Mouse (Mus musculus) heart, embryonic 13.5 days (tissue): Measurements from ENCODE around the gene Sdhaf2. TPM values are rescaled to one million over a fixed set of nuclear protein-coding genes. Genes with fewer than 3 reads are reported as not detected.
A peak's percentile ranks its signal among the peaks of the same experiment; 100 is the strongest.

Experiments
- ATAC-seq: fragments of 200-750 bp; cut with Nextera tagmentation; 2 replicates; pipeline ENCODE4 v1.8.0; 2017; ENCODE audit warnings: moderate TSS enrichment; ENCODE audit not compliant: insufficient number of reproducible peaks, low FRiP score, low TSS enrichment; ENCODE audit errors: extremely low read depth
- H3K27ac ChIP-seq: fragments of 300-500 bp; sonication (generic); replicated peaks from 2 replicates; pipeline ENCODE4 v1.5.1; 2015; ENCODE audit warnings: moderate library complexity, mild to moderate bottlenecking, inconsistent platforms
- H3K27me3 ChIP-seq: fragments of 300-500 bp; sonication (generic); replicated peaks from 2 replicates; pipeline ENCODE4 v1.6.1; 2015; ENCODE audit warnings: mild to moderate bottlenecking, inconsistent platforms
- H3K36me3 ChIP-seq: fragments of 300-500 bp; sonication (generic); 2 replicates; pipeline ENCODE4 v1.6.1; 2015; ENCODE audit warnings: mild to moderate bottlenecking, inconsistent platforms
- H3K4me1 ChIP-seq: fragments of 300-500 bp; sonication (generic); 2 replicates; pipeline ENCODE4 v1.6.1; 2015; ENCODE audit warnings: inconsistent platforms
- H3K4me2 ChIP-seq: fragments of 300-500 bp; sonication (generic); 2 replicates; pipeline ENCODE4 v1.6.1; 2015; ENCODE audit warnings: inconsistent platforms, mild to moderate bottlenecking, moderate library complexity
- H3K4me3 ChIP-seq: fragments of 300-500 bp; sonication (generic); 2 replicates; pipeline ENCODE4 v1.5.1; 2015; ENCODE audit warnings: moderate library complexity, mild to moderate bottlenecking, inconsistent platforms
- H3K9ac ChIP-seq: fragments of 300-500 bp; sonication (generic); 2 replicates; pipeline ENCODE4 v1.6.1; 2015; ENCODE audit warnings: inconsistent platforms, mild to moderate bottlenecking, moderate library complexity
- H3K9me3 ChIP-seq: fragments of 300-500 bp; sonication (generic); 2 replicates; pipeline ENCODE4 v1.6.1; 2016; ENCODE audit warnings: inconsistent platforms
- WGBS: fragments of 180-500 bp; shearing (Covaris S2); methylation state at CpG from one replicate; pipeline ENCODE4 v1.1.7; 2015; ENCODE audit warnings: mixed read lengths; 5-methylcytosine and 5-hydroxymethylcytosine counted together
- polyA plus RNA-seq: library from polyadenylated mRNA; unstranded; fragments of >200 nt; fragmentation: Nextera tagmentation; extraction: Ambion mirVana; gene quantifications from 2 replicates; pipeline ENCODE4 v1.2.1, GENCODE M21; 2015

Gene Sdhaf2
- polyA plus RNA-seq, 1 experiment from 2014 or later: 52.4 TPM

GRCm38 (mm10) chr19:10539454-10539853, 13.5 kb upstream of the Sdhaf2 start:
- no peaks in the 10 kb centered on the region for H3K4me1 ChIP-seq
- ATAC-seq: no peak
- no peak overlapping the region for H3K4me3 ChIP-seq
- no peaks in the 10 kb centered on the region for H3K9me3 ChIP-seq
- H3K9ac ChIP-seq: no peak overlapping the region
- H3K27ac ChIP-seq: no peak overlapping the region
- no peak overlapping the region for H3K4me2 ChIP-seq
- peaks cover 94% of the 10 kb centered on the region for H3K36me3 ChIP-seq
- 74% methylated on average over 5 of the region's 5 CpGs for WGBS
- no peaks in the 10 kb centered on the region for H3K27me3 ChIP-seq

- ATAC-seq: no peak
- no peak overlapping the region for H3K4me3 ChIP-seq
- H3K9ac ChIP-seq: no peak overlapping the region
- H3K4me2 ChIP-seq: no peak overlapping the region
- WGBS: 97% methylated on average over 1 of the region's 1 CpGs
- H3K27me3 ChIP-seq: no peaks in the 10 kb centered on the region
- H3K36me3 ChIP-seq: peaks cover 75% of the 10 kb centered on the region
- no peaks in the 10 kb centered on the region for H3K9me3 ChIP-seq
- peaks cover 20% of the 10 kb centered on the region for H3K4me1 ChIP-seq
- no peak overlapping the region for H3K27ac ChIP-seq
Observed at GRCm38 (mm10) chr19:10530082-10530481, 4.1 kb upstream of the Sdhaf2 start.

- peak within 1 kb of the TSS; percentile 72 for H3K4me3 ChIP-seq
- H3K36me3 ChIP-seq: peaks cover 38% of the 10 kb centered on the region
- peak within 1 kb of the TSS; percentile 79 for H3K4me2 ChIP-seq
- peaks cover 38% of the 10 kb centered on the region for H3K4me1 ChIP-seq
- under 1% methylated on average over 82 of the region's 93 CpGs for WGBS
- peak; percentile 91 for ATAC-seq
- peak within 1 kb of the TSS; percentile 93 for H3K9ac ChIP-seq
- H3K27me3 ChIP-seq: no peaks in the 10 kb centered on the region
- peak within 1 kb of the TSS; percentile 95 for H3K27ac ChIP-seq
- no peaks in the 10 kb centered on the region for H3K9me3 ChIP-seq
Observed at GRCm38 (mm10) chr19:10525106-10525901, 638 bp downstream of the Sdhaf2 start, which contains the start of gene Cpsf7. Gene Cpsf7 (plus strand): TSS chr19:10525266.

GRCm38 (mm10) chr19:10524784-10525105, 1.2 kb downstream of the Sdhaf2 start:
- WGBS: under 1% methylated on average over 19 of the region's 19 CpGs
- no peaks in the 10 kb centered on the region for H3K27me3 ChIP-seq

GRCm38 (mm10) chr19:10523483-10524080, 2.4 kb downstream of the Sdhaf2 start:
- no peaks in the 10 kb centered on the region for H3K9me3 ChIP-seq
- peak overlapping the region; percentile 72; the same call in 1 of the 2 replicates for H3K4me3 ChIP-seq
- WGBS: 65% methylated on average over 5 of the region's 5 CpGs
- peaks cover 38% of the 10 kb centered on the region for H3K4me1 ChIP-seq
- H3K27ac ChIP-seq: no peak overlapping the region
- H3K36me3 ChIP-seq: peaks cover 24% of the 10 kb centered on the region
- no peak for ATAC-seq
- peak overlapping the region; percentile 78 for H3K4me2 ChIP-seq
- H3K9ac ChIP-seq: no peak overlapping the region
- H3K27me3 ChIP-seq: no peaks in the 10 kb centered on the region

More at GRCm38 (mm10) chr19:10524784-10525105, 1.2 kb downstream of the Sdhaf2 start:
- Histone ChIP-seq H3K4me3 (peak overlapping the region; percentile 72), H3K27ac (peak overlapping the region; percentile 95), H3K4me1 (peaks cover 38% of the 10 kb centered on the region), H3K4me2 (peak overlapping the region; percentile 78), H3K36me3 (peaks cover 32% of the 10 kb centered on the region), H3K9me3 (no peaks in the 10 kb centered on the region), H3K9ac (peak overlapping the region; percentile 93)
- ATAC-seq: no peak

GRCm38 (mm10) chr19:10521926-10522325, 4.0 kb downstream of the Sdhaf2 start:
- H3K9ac ChIP-seq: no peak overlapping the region
- no peak overlapping the region for H3K4me3 ChIP-seq
- ATAC-seq: no peak
- 72% methylated on average over 1 of the region's 1 CpGs for WGBS
- peaks cover 20% of the 10 kb centered on the region for H3K36me3 ChIP-seq
- no peak overlapping the region for H3K27ac ChIP-seq
- H3K9me3 ChIP-seq: no peaks in the 10 kb centered on the region
- peaks cover 28% of the 10 kb centered on the region for H3K4me1 ChIP-seq
- H3K27me3 ChIP-seq: no peaks in the 10 kb centered on the region
- no peak overlapping the region for H3K4me2 ChIP-seq

GRCm38 (mm10) chr19:10520355-10520754, 5.6 kb downstream of the Sdhaf2 start:
- Histone ChIP-seq H3K4me3 (no peak overlapping the region), H3K36me3 (peaks cover 33% of the 10 kb centered on the region), H3K9me3 (no peaks in the 10 kb centered on the region), H3K9ac (no peak overlapping the region), H3K4me1 (peaks cover 18% of the 10 kb centered on the region), H3K27me3 (no peaks in the 10 kb centered on the region), H3K4me2 (no peak overlapping the region), H3K27ac (no peak overlapping the region)
- 54% methylated on average over 1 of the region's 1 CpGs for WGBS
- no peak for ATAC-seq

GRCm38 (mm10) chr19:10510759-10511330, 15.1 kb downstream of the Sdhaf2 start:
- WGBS: 75% methylated on average over 6 of the region's 6 CpGs
- Histone ChIP-seq H3K27me3 (no peaks in the 10 kb centered on the region), H3K4me2 (no peak overlapping the region), H3K9ac (no peak overlapping the region), H3K9me3 (no peaks in the 10 kb centered on the region), H3K4me3 (no peak overlapping the region), H3K36me3 (peaks cover 69% of the 10 kb centered on the region), H3K4me1 (no peaks in the 10 kb centered on the region), H3K27ac (no peak overlapping the region)
- no peak for ATAC-seq

- H3K9me3 ChIP-seq: no peaks in the 10 kb centered on the region
- no peak for ATAC-seq
- peaks cover 82% of the 10 kb centered on the region for H3K36me3 ChIP-seq
- 5% methylated on average over 4 of the region's 4 CpGs for WGBS
- H3K4me2 ChIP-seq: no peak overlapping the region
- H3K27me3 ChIP-seq: no peaks in the 10 kb centered on the region
- no peak overlapping the region for H3K4me3 ChIP-seq
- peaks cover 4% of the 10 kb centered on the region; the same call in 1 of the 2 replicates for H3K4me1 ChIP-seq
- no peak overlapping the region for H3K27ac ChIP-seq
- no peak overlapping the region for H3K9ac ChIP-seq
Observed at GRCm38 (mm10) chr19:10502571-10502970, 23.4 kb downstream of the Sdhaf2 start.

GRCm38 (mm10) chr19:10500581-10500980, 25.4 kb downstream of the Sdhaf2 start:
- no peak overlapping the region for H3K4me3 ChIP-seq
- no peak overlapping the region for H3K27ac ChIP-seq
- 81% methylated on average over 8 of the region's 8 CpGs for WGBS
- no peaks in the 10 kb centered on the region for H3K9me3 ChIP-seq
- ATAC-seq: no peak
- no peaks in the 10 kb centered on the region for H3K27me3 ChIP-seq
- H3K4me1 ChIP-seq: peaks cover 4% of the 10 kb centered on the region; the same call in 1 of the 2 replicates
- no peak overlapping the region for H3K9ac ChIP-seq
- H3K36me3 ChIP-seq: peaks cover 69% of the 10 kb centered on the region
- H3K4me2 ChIP-seq: no peak overlapping the region

GRCm38 (mm10) chr19:10497512-10498160, 28.3 kb downstream of the Sdhaf2 start:
- Histone ChIP-seq H3K9me3 (no peaks in the 10 kb centered on the region), H3K9ac (0 out of 2 replicates have a peak overlapping the region, but pooled peaks have one; percentile 33), H3K27me3 (peaks cover 9% of the 10 kb centered on the region), H3K4me3 (no peak overlapping the region), H3K4me2 (no peak overlapping the region), H3K27ac (no peak overlapping the region), H3K4me1 (peaks cover 9% of the 10 kb centered on the region), H3K36me3 (peaks cover 41% of the 10 kb centered on the region)
- WGBS: 53% methylated on average over 8 of the region's 8 CpGs
- ATAC-seq: no peak
